Mouse (Mus musculus): ENCODE measurements around the gene Slc41a2. TPM values are rescaled to one million over a fixed set of nuclear protein-coding genes. Genes with fewer than 3 reads are reported as not detected.
"Not testable (repeated sequence)": the region's sequence is repeated elsewhere in the genome, so short reads cannot be mapped to it uniquely, and the experiment has no call there.

The Slc41a2 gene
- polyA plus RNA-seq, 1 experiment from 2014 or later: 0.56 TPM

DNA sequence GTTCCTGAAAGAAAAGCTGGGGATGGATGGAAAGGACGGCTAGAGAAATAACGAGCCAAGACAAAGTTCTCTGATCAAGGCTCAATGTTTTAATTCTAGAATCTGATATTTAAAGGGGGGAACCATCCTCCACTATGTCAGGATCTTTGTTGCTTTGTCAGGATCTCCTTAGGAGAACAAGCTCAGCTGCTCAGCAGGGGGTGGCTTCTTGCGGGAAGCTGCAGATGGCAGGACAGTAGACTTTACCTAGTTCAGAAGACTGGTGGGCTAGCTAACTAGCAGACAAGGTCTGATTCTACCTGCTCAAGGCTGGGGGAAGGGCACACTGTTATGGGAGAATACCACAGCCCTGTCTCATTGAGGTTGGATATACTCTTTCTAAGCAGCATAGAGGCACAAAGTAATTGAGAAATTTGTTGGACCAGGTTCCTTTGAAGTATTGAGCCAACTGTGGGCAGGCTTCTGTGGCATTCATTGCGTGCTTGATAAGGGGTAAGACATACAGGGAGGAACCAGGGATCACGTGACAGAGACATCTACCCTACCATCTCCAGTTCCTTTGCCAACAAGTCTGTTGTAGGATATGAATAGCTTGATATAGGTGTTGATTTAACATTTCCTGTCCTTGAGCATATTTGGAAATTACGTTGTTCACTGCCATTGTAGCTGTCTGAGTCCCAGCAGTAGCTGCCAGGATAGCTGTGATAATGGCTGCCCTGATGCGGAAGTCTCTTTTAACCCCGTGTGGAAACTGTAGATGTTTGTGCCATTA, 39.4 kb upstream of the Slc41a2 start:
- H3K4me2 ChIP-seq (ENCODE audit: low read depth, low read length, severe bottlenecking): no peak overlapping the region
- H3K36me3 ChIP-seq (ENCODE audit: control insufficient read depth, insufficient read depth, low read length): peaks cover 6% of the 10 kb centered on the region; the same call in 1 of the 2 replicates
- H3K9me3 ChIP-seq (ENCODE audit: control insufficient read depth, low read length): no peaks in the 10 kb centered on the region
- H3K27ac ChIP-seq (ENCODE audit: low read depth, low read length): no peak overlapping the region
- WGBS: 94% methylated on average over 8 of the region's 8 CpGs
- no peaks in the 10 kb centered on the region for H3K4me1 ChIP-seq (replicated peaks; ENCODE audit: control insufficient read depth, insufficient read depth, low read length)
- no peak overlapping the region for H3K4me3 ChIP-seq (ENCODE audit: low read depth, low read length)
- H3K27me3 ChIP-seq (ENCODE audit: control insufficient read depth, insufficient read depth, low read length): no peaks in the 10 kb centered on the region
- no peak overlapping the region for H3K9ac ChIP-seq (ENCODE audit: low read length)
- ATAC-seq (replicated peaks; ENCODE audit: low FRiP score) (no peak), DNase-seq (ENCODE audit: low spot score) (no peak)

DNA sequence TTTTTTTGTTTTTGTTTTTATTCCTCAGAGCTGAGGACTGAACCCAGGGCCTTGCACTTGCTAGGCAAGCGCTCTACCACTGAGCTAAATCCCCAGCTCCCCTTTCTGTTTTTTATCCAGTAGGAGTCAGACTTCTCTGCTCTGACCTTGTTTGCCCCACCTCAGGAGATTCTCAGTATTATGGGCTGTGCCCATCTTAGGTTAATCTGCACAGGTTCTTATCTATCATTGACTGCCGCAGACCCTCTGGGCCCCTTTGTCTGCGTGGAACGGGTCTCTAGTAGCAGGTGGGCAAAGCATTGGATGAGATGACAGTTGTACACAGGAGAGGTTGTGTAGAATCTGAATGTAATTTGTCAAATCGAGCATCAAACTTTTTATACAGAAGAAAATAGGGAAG, 37.8 kb upstream of the Slc41a2 start:
- DNase-seq (ENCODE audit: low spot score); H3K4me2 ChIP-seq (ENCODE audit: low read depth, low read length, severe bottlenecking); H3K27ac ChIP-seq (ENCODE audit: low read depth, low read length); ATAC-seq (replicated peaks; ENCODE audit: low FRiP score); H3K27me3 ChIP-seq (ENCODE audit: control insufficient read depth, insufficient read depth, low read length); H3K4me3 ChIP-seq (ENCODE audit: low read depth, low read length); H3K9me3 ChIP-seq (ENCODE audit: control insufficient read depth, low read length); H3K9ac ChIP-seq (ENCODE audit: low read length); H3K4me1 ChIP-seq (replicated peaks; ENCODE audit: control insufficient read depth, insufficient read depth, low read length); H3K36me3 ChIP-seq (ENCODE audit: control insufficient read depth, insufficient read depth, low read length): not testable (repeated sequence)
- WGBS: 94% methylated on average over 5 of the region's 5 CpGs

DNA sequence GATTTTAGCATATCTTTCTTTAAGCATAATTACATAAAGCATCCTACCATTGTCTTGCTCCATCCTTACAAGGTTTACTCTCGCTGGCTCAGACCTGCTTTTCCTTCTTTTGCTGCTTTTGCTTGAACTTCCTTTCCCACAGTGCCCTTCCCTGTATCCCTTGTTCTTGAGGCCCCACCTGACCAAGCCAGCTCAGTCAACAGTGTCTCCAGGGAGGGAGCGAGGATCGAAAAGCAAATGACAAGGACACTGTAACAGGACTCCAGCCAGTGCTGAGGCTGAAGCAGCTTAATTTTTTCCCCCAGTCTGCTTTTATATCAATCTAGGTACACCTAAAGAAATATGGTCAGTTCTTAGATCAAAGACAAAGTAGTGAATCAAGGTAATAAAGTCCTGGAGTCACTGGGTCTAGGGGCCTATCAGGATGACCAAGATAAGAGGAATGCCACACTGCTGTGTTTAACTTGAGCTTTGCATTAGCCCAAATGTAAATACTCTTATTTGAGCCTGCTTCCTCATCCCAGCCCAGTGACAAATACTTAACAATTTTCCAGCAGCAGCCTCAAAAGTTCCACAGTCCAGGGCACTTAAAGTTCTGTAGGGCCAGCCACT, 36.5 kb upstream of the Slc41a2 start:
- DNase-seq (ENCODE audit: low spot score): no peak
- Histone ChIP-seq H3K4me3 (ENCODE audit: low read depth, low read length) (no peak overlapping the region), H3K36me3 (ENCODE audit: control insufficient read depth, insufficient read depth, low read length) (peaks cover 6% of the 10 kb centered on the region; the same call in 1 of the 2 replicates), H3K4me1 (replicated peaks; ENCODE audit: control insufficient read depth, insufficient read depth, low read length) (no peaks in the 10 kb centered on the region), H3K27ac (ENCODE audit: low read depth, low read length) (no peak overlapping the region), H3K9ac (ENCODE audit: low read length) (no peak overlapping the region), H3K27me3 (ENCODE audit: control insufficient read depth, insufficient read depth, low read length) (no peaks in the 10 kb centered on the region), H3K9me3 (ENCODE audit: control insufficient read depth, low read length) (no peaks in the 10 kb centered on the region), H3K4me2 (ENCODE audit: low read depth, low read length, severe bottlenecking) (no peak overlapping the region)
- ATAC-seq (replicated peaks; ENCODE audit: low FRiP score): no peak
- WGBS: 93% methylated on average over 3 of the region's 3 CpGs

DNA sequence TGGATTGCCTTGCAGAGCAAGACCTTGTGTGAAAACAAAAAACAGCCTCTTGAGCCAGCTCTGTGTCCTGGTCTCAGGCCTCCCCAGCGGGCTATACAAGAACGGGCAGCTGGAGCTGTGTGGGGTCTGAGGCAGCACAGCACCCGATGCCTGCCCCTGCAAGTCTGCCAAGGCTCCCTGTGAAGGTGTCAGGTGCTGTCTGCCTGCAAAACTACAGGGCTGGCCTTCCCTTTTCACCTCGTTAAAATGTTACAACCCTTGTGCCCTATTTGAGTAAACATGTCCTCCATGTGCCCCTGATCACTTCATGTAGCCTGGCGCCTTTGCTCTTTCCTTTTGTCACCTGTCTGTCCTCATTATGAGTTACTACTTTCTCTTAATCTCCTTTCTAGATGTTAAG, 31.2 kb upstream of the Slc41a2 start:
- Histone ChIP-seq H3K9ac (ENCODE audit: low read length) (no peak overlapping the region), H3K27ac (ENCODE audit: low read depth, low read length) (no peak overlapping the region), H3K4me1 (replicated peaks; ENCODE audit: control insufficient read depth, insufficient read depth, low read length) (no peaks in the 10 kb centered on the region), H3K4me2 (ENCODE audit: low read depth, low read length, severe bottlenecking) (no peak overlapping the region), H3K9me3 (ENCODE audit: control insufficient read depth, low read length) (no peaks in the 10 kb centered on the region), H3K36me3 (ENCODE audit: control insufficient read depth, insufficient read depth, low read length) (peaks cover 7% of the 10 kb centered on the region; the same call in 1 of the 2 replicates), H3K4me3 (ENCODE audit: low read depth, low read length) (no peak overlapping the region), H3K27me3 (ENCODE audit: control insufficient read depth, insufficient read depth, low read length) (no peaks in the 10 kb centered on the region)
- WGBS: 83% methylated on average over 5 of the region's 5 CpGs
- DNase-seq (ENCODE audit: low spot score) (no peak), ATAC-seq (replicated peaks; ENCODE audit: low FRiP score) (no peak)

DNA sequence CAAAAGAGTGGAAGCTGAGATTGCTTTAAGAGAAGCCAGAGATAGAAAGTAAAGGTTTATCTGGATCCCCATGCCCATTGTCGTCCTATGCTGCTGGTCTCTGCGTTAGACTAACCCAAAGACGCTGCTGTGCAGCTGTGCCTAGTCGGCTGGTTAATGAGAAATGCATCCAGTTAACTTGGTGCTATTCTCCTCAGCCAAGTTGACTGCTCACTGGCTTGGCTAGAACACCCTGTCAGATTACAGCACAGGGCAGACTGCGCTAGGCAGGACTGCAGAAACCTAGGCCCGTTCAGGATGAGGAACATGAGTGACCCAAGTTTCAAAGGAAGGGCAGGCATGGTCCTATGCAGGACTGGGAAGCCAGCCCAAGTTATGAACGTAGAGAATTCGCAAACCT, 25.8 kb upstream of the Slc41a2 start:
- Histone ChIP-seq H3K27ac (ENCODE audit: low read depth, low read length) (no peak overlapping the region), H3K9me3 (ENCODE audit: control insufficient read depth, low read length) (no peaks in the 10 kb centered on the region), H3K4me1 (replicated peaks; ENCODE audit: control insufficient read depth, insufficient read depth, low read length) (peaks cover 5% of the 10 kb centered on the region), H3K9ac (ENCODE audit: low read length) (no peak overlapping the region), H3K4me3 (ENCODE audit: low read depth, low read length) (no peak overlapping the region), H3K36me3 (ENCODE audit: control insufficient read depth, insufficient read depth, low read length) (peaks cover 7% of the 10 kb centered on the region; the same call in 1 of the 2 replicates), H3K4me2 (ENCODE audit: low read depth, low read length, severe bottlenecking) (no peak overlapping the region), H3K27me3 (ENCODE audit: control insufficient read depth, insufficient read depth, low read length) (no peaks in the 10 kb centered on the region)
- DNase-seq (ENCODE audit: low spot score) (no peak), ATAC-seq (replicated peaks; ENCODE audit: low FRiP score) (no peak)
- WGBS: 92% methylated on average over 8 of the region's 8 CpGs

DNA sequence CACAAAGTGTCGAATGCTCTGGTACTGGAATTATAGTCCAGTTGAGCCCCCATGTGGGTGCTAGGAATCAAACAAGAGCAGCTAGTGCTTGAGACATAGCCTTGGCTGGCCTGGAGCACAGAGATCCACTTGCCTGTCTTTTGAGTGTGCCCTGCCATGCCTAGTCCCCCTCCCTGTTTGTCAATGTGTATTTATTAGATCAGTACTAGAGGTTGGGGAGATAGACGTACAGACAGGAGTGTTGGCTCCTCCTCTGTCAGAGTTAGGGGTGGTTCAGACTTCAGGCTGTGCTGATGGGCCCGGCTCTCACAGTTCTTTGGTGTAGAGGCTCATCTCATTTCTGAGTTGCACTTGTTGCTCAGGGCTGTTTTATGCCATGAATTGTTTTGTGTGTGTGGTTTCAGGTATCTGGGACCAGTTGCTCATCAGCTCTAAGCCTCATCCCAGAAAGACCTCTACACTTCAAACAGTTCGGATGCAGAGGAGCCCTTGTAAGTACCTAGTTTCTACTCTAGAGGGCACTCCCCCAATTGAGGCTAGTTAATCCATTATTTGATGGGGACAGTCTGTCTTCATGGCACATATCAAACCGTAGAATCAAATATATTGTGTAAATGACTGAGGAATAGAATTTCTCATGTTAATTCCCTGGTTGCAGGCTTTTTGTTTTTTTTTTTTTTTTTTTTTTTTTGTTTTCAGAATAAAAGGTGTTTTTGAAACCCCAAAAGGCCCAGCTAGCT, 24.1 kb upstream of the Slc41a2 start:
- WGBS: 60% methylated on average over 5 of the region's 5 CpGs
- Histone ChIP-seq H3K36me3 (ENCODE audit: control insufficient read depth, insufficient read depth, low read length) (peaks cover 7% of the 10 kb centered on the region; the same call in 1 of the 2 replicates), H3K27ac (ENCODE audit: low read depth, low read length) (no peak overlapping the region), H3K4me3 (ENCODE audit: low read depth, low read length) (no peak overlapping the region), H3K9me3 (ENCODE audit: control insufficient read depth, low read length) (no peaks in the 10 kb centered on the region), H3K9ac (ENCODE audit: low read length) (peak overlapping the region; percentile 12; the same call in 1 of the 2 replicates), H3K27me3 (ENCODE audit: control insufficient read depth, insufficient read depth, low read length) (no peaks in the 10 kb centered on the region), H3K4me2 (ENCODE audit: low read depth, low read length, severe bottlenecking) (peak overlapping the region; percentile 74; the same call in 1 of the 2 replicates), H3K4me1 (replicated peaks; ENCODE audit: control insufficient read depth, insufficient read depth, low read length) (peaks cover 5% of the 10 kb centered on the region)
- DNase-seq (ENCODE audit: low spot score) (no peak), ATAC-seq (replicated peaks; ENCODE audit: low FRiP score) (no peak)

DNA sequence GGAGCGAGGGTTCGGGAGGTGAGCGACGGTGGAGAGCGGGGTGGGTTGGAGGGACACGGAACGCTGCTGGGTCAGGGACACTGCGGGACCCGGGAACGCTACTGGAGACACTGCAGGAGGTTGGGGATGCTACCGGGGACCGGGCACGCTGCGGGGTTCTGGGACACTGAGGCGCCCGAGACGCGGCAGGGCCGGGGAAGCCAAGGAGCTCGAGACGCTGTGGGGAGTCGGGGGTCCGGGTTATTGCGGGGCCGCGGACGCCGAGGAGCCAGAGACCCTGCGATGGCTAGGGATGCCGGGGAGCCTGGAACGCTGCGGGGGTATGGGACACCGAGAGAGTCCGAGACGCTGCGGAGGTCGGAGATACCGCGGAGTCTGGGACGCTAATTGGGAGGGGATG, 22.7 kb upstream of the Slc41a2 start:
- H3K4me2 ChIP-seq (ENCODE audit: low read depth, low read length, severe bottlenecking): peak overlapping the region; percentile 74

DNA sequence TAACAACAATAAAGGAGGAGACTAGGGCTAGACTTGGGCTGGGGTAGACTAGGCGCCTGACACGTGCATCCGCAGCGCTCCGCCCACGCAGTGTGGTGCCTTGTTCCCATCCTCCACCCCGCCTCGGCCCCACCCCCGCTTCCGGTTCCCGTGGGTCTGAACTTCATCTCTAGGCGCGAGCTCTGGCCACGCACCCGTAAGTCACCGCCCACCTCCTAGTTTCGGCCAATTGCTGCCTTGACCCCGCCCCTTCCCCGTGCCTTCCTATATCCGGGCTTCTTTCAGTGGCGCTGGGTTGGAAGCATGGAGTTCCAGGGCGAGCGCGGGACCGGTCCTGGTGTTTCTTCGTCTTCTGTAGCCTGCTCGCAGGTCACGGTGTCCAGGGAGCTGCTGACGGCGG, 22.3 kb upstream of the Slc41a2 start, which contains the start of gene D10Wsu102e:
Gene D10Wsu102e (plus strand): TSS at position 266 of the 400 bp plus-strand sequence.
- H3K36me3 ChIP-seq (ENCODE audit: control insufficient read depth, insufficient read depth, low read length): no peaks in the 10 kb centered on the region; the same call in 1 of the 2 replicates
- H3K9me3 ChIP-seq (ENCODE audit: control insufficient read depth, low read length): no peaks in the 10 kb centered on the region
- H3K9ac ChIP-seq (ENCODE audit: low read length): peak within 1 kb of the TSS; percentile 83
- peak within 1 kb of the TSS; percentile 89 for H3K4me3 ChIP-seq (ENCODE audit: low read depth, low read length)
- DNase-seq (ENCODE audit: low spot score) (peak; percentile 98), ATAC-seq (replicated peaks; ENCODE audit: low FRiP score) (peak; percentile 98)
- H3K4me1 ChIP-seq (replicated peaks; ENCODE audit: control insufficient read depth, insufficient read depth, low read length): peaks cover 5% of the 10 kb centered on the region
- peak within 1 kb of the TSS; percentile 62 for H3K27ac ChIP-seq (ENCODE audit: low read depth, low read length)
- no peaks in the 10 kb centered on the region for H3K27me3 ChIP-seq (ENCODE audit: control insufficient read depth, insufficient read depth, low read length)
- WGBS: under 1% methylated on average over 30 of the region's 30 CpGs
- H3K4me2 ChIP-seq (ENCODE audit: low read depth, low read length, severe bottlenecking): peak within 1 kb of the TSS; percentile 74

More for the DNA sequence above, 22.7 kb upstream of the Slc41a2 start:
- Histone ChIP-seq H3K27me3 (ENCODE audit: control insufficient read depth, insufficient read depth, low read length) (no peaks in the 10 kb centered on the region), H3K27ac (ENCODE audit: low read depth, low read length) (peak overlapping the region; percentile 62), H3K36me3 (ENCODE audit: control insufficient read depth, insufficient read depth, low read length) (peaks cover 1% of the 10 kb centered on the region; the same call in 1 of the 2 replicates), H3K9me3 (ENCODE audit: control insufficient read depth, low read length) (no peaks in the 10 kb centered on the region), H3K4me3 (ENCODE audit: low read depth, low read length) (peak overlapping the region; percentile 89), H3K4me1 (replicated peaks; ENCODE audit: control insufficient read depth, insufficient read depth, low read length) (peaks cover 5% of the 10 kb centered on the region), H3K9ac (ENCODE audit: low read length) (peak overlapping the region; percentile 83)
- ATAC-seq (replicated peaks; ENCODE audit: low FRiP score): no peak
- under 1% methylated on average over 40 of the region's 40 CpGs for WGBS
- DNase-seq (ENCODE audit: low spot score): no peak
